ENCODE assay signal across 8 mouse cellular contexts in the genomic region with DNA sequence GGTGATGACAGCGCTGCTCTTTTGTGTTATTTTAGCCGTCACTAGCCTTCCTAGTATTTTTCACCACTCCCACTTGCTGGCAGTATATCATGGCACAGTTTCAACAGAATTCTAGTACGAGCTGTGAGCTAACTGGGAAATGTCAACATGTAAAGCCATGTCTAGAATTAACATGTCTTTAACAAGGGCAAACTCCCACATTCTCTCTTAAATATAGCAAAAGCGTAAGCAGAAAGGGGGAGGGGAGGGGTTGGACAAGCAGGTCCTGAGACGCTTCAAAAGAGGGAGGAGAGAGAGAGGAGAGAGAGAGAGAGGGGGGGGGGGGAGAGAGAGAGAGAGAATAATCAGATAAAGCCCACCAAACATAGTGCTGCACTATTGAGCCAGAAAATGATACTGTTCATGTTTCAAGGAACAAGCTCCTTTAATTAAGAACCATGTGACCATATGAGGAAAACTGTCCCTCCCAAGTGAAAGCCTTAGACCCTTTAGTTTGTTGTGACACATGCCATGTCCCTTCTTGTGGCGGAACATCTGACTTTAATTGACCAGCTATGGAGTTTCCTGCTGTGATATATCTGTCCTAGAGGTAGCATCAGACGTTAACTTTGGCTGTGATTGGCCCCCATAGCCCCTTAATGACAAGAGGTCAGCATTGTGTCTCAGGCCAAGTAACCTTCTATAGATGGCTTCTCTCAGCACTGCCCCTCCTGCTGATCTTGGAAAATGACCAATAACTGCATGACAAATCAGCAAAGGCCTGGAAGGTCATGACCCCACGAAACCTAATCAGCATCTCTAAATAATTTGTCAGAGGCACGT.
DNase-seq lines count a peak whose midpoint lies in the region; ATAC-seq lines count a peak whose summit lies in the region.

No protein-coding gene starts in this region.

- 28% methylated on average over 9 of the region's 9 CpGs for WGBS in forebrain, embryonic 13.5 days
- 29% methylated on average over 9 of the region's 9 CpGs for WGBS in forebrain, embryonic 10.5 days
- WGBS in midbrain, embryonic 10.5 days = 31% methylated on average over 9 of the region's 9 CpGs
- 26% methylated on average over 9 of the region's 9 CpGs for WGBS in midbrain, embryonic 11.5 days
- 40% methylated on average over 9 of the region's 9 CpGs for WGBS in large intestine, adult 2 months

- H3K27me3 ChIP-seq in forebrain, embryonic 13.5 days = no peaks in the 10 kb centered on the region
- no peaks in the 10 kb centered on the region; the same call in 1 of the 2 replicates for H3K27me3 ChIP-seq in forebrain, embryonic 10.5 days (ENCODE audit: poor library complexity, severe bottlenecking)
- peaks cover 5% of the 10 kb centered on the region; the same call in 1 of the 2 replicates for H3K27me3 ChIP-seq in midbrain, embryonic 10.5 days (ENCODE audit: low read depth, poor library complexity, severe bottlenecking)
- no peaks in the 10 kb centered on the region for H3K27me3 ChIP-seq in midbrain, embryonic 11.5 days (ENCODE audit: control insufficient read depth, insufficient read depth, low read length)

- DNase-seq in forebrain, embryonic 10.5 days (ENCODE audit: extremely low spot score, low spot score) = no peak
- DNase-seq in midbrain, embryonic 10.5 days (ENCODE audit: low spot score) = peak; percentile 29
- DNase-seq in midbrain, embryonic 11.5 days (ENCODE audit: low spot score, missing footprints) = no peak
- DNase-seq in large intestine, adult 2 months (ENCODE audit: low read depth, low spot score) = peak; percentile 22
- DNase-seq in telencephalon, adult 2 months (ENCODE audit: low read depth, low spot score) = peak; percentile 6
- no peak for DNase-seq in right cerebral cortex, adult 2 months (ENCODE audit: low spot score in 2 of 2)
- DNase-seq in left cerebral cortex, postnatal 10 days (ENCODE audit: extremely low spot score in 1 of 2, low spot score in 2 of 2) = no peak

- ATAC-seq in forebrain, embryonic 13.5 days = peak; percentile 48
- ATAC-seq in midbrain, embryonic 11.5 days (ENCODE audit: low FRiP score) = no peak

- H3K4me2 ChIP-seq in forebrain, embryonic 13.5 days = no peak overlapping the region
- H3K4me2 ChIP-seq in midbrain, embryonic 11.5 days = no peak overlapping the region

- H3K9ac ChIP-seq in forebrain, embryonic 13.5 days = no peak overlapping the region
- no peak overlapping the region for H3K9ac ChIP-seq in midbrain, embryonic 11.5 days (ENCODE audit: low read length)

- H3K4me3 ChIP-seq in forebrain, embryonic 13.5 days = no peak overlapping the region
- no peak overlapping the region for H3K4me3 ChIP-seq in forebrain, embryonic 10.5 days
- no peak overlapping the region for H3K4me3 ChIP-seq in midbrain, embryonic 10.5 days
- no peak overlapping the region for H3K4me3 ChIP-seq in midbrain, embryonic 11.5 days (ENCODE audit: low read depth, low read length)

- no peaks in the 10 kb centered on the region for H3K9me3 ChIP-seq in forebrain, embryonic 13.5 days (replicated peaks)
- H3K9me3 ChIP-seq in forebrain, embryonic 10.5 days = no peaks in the 10 kb centered on the region
- H3K9me3 ChIP-seq in midbrain, embryonic 10.5 days (replicated peaks) = no peaks in the 10 kb centered on the region
- H3K9me3 ChIP-seq in midbrain, embryonic 11.5 days (ENCODE audit: control insufficient read depth, low read length) = no peaks in the 10 kb centered on the region

- no peaks in the 10 kb centered on the region for H3K4me1 ChIP-seq in forebrain, embryonic 13.5 days
- H3K4me1 ChIP-seq in forebrain, embryonic 10.5 days = peaks cover 14% of the 10 kb centered on the region
- peaks cover 13% of the 10 kb centered on the region for H3K4me1 ChIP-seq in midbrain, embryonic 10.5 days
- no peaks in the 10 kb centered on the region for H3K4me1 ChIP-seq in midbrain, embryonic 11.5 days (ENCODE audit: control insufficient read depth, insufficient read depth, low read length)

- H3K27ac ChIP-seq in forebrain, embryonic 13.5 days = no peak overlapping the region
- H3K27ac ChIP-seq in forebrain, embryonic 10.5 days = no peak overlapping the region
- H3K27ac ChIP-seq in midbrain, embryonic 10.5 days (replicated peaks) = no peak overlapping the region
- no peak overlapping the region for H3K27ac ChIP-seq in midbrain, embryonic 11.5 days (ENCODE audit: low read depth, low read length)

- intact Hi-C loops in left cerebral cortex, postnatal 10 days (cut with DNase I) = no loop called here

- no peaks in the 10 kb centered on the region for H3K36me3 ChIP-seq in forebrain, embryonic 13.5 days (ENCODE audit: poor library complexity, severe bottlenecking)
- H3K36me3 ChIP-seq in forebrain, embryonic 10.5 days (replicated peaks) = no peaks in the 10 kb centered on the region
- no peaks in the 10 kb centered on the region for H3K36me3 ChIP-seq in midbrain, embryonic 10.5 days
- H3K36me3 ChIP-seq in midbrain, embryonic 11.5 days (ENCODE audit: control insufficient read depth, insufficient read depth, low read length) = no peaks in the 10 kb centered on the region

Comparison
In these comparisons a context has a peak if more than half of its experiments do, and no peak if none do; other contexts are left out.
1. DNase-seq: peak in midbrain, embryonic 10.5 days (single experiment), large intestine, adult 2 months (single experiment) and telencephalon, adult 2 months (single experiment); none in forebrain, embryonic 10.5 days (single experiment), midbrain, embryonic 11.5 days (single experiment), right cerebral cortex, adult 2 months (0 of 2) and left cerebral cortex, postnatal 10 days (0 of 2).